Mouse (Mus musculus) liver, postnatal 0 days (tissue): ENCODE results near the gene Efcab12.

Source experiments
- CTCF ChIP-seq: sonication (generic); IDR thresholded peaks from 2 replicates; pipeline ENCODE4 v1.5.1; 2016; ENCODE audit warnings: antibody characterized with exemption, low read depth
- EP300 ChIP-seq: IDR thresholded peaks from 2 replicates; pipeline ENCODE4 v1.6.1; 2016; ENCODE audit warnings: antibody characterized with exemption, low read depth, mild to moderate bottlenecking

GRCm38 (mm10) chr6:115791842-115792686 is 46.1 kb downstream of the Efcab12 start:
- no peak for TF ChIP-seq CTCF
- TF ChIP-seq EP300, result no peak
